Mouse (Mus musculus): Measurements from ENCODE around the gene Edem2.
A peak's percentile ranks its signal among the peaks of the same experiment; 100 is the strongest.

The Edem2 gene

GRCm38 (mm10) chr2:155689211-155689610, 40.1 kb downstream of the Edem2 start:
- no peak for DNase-seq (ENCODE audit: low read depth, low spot score)

GRCm38 (mm10) chr2:155687746-155688145, 41.5 kb downstream of the Edem2 start:
- no peak for DNase-seq (ENCODE audit: low read depth, low spot score)

- no peak for DNase-seq (ENCODE audit: low read depth, low spot score)
These were observed 42.7 kb downstream of the Edem2 start for GRCm38 (mm10) chr2:155686572-155686971.

- no peak for DNase-seq (ENCODE audit: low read depth, low spot score)
These were observed 45.5 kb downstream of the Edem2 start for GRCm38 (mm10) chr2:155683821-155684220.

GRCm38 (mm10) chr2:155683137-155683536, 46.1 kb downstream of the Edem2 start:
- DNase-seq (ENCODE audit: low read depth, low spot score): no peak

- no peak for DNase-seq (ENCODE audit: low read depth, low spot score)
These were observed 47.4 kb downstream of the Edem2 start for GRCm38 (mm10) chr2:155681874-155682273.

- DNase-seq (ENCODE audit: low read depth, low spot score): no peak
These were observed 48.1 kb downstream of the Edem2 start for GRCm38 (mm10) chr2:155681194-155681593.

- no peak for DNase-seq (ENCODE audit: low read depth, low spot score)
These were observed 48.7 kb downstream of the Edem2 start for GRCm38 (mm10) chr2:155680591-155680990.

GRCm38 (mm10) chr2:155679586-155680110, 49.6 kb downstream of the Edem2 start:
- no peak for DNase-seq (ENCODE audit: low read depth, low spot score)

- no peak for DNase-seq (ENCODE audit: low read depth, low spot score)
These were observed 54.2 kb downstream of the Edem2 start for GRCm38 (mm10) chr2:155675118-155675517.

GRCm38 (mm10) chr2:155673546-155673945, 55.7 kb downstream of the Edem2 start:
- DNase-seq (ENCODE audit: low read depth, low spot score): peak; percentile 50

- DNase-seq (ENCODE audit: low read depth, low spot score): no peak
These were observed 58.0 kb downstream of the Edem2 start for GRCm38 (mm10) chr2:155671236-155671635.

GRCm38 (mm10) chr2:155668461-155668860, 60.8 kb downstream of the Edem2 start:
- peak; percentile 13 for DNase-seq (ENCODE audit: low read depth, low spot score)

GRCm38 (mm10) chr2:155667881-155668280, 61.4 kb downstream of the Edem2 start:
- no peak for DNase-seq (ENCODE audit: low read depth, low spot score)

GRCm38 (mm10) chr2:155663910-155664460, 65.3 kb downstream of the Edem2 start:
- no peak for DNase-seq (ENCODE audit: low read depth, low spot score)

- DNase-seq (ENCODE audit: low read depth, low spot score): no peak
These were observed 66.2 kb downstream of the Edem2 start for GRCm38 (mm10) chr2:155663097-155663496.

GRCm38 (mm10) chr2:155662390-155662789, 66.9 kb downstream of the Edem2 start:
- DNase-seq (ENCODE audit: low read depth, low spot score): no peak

- no peak for DNase-seq (ENCODE audit: low read depth, low spot score)
These were observed 73.4 kb downstream of the Edem2 start for GRCm38 (mm10) chr2:155655759-155656372.

GRCm38 (mm10) chr2:155652618-155653017, 76.7 kb downstream of the Edem2 start:
- DNase-seq (ENCODE audit: low read depth, low spot score): no peak
